8 mouse cellular contexts compared by ENCODE assay signal in the genomic region with DNA sequence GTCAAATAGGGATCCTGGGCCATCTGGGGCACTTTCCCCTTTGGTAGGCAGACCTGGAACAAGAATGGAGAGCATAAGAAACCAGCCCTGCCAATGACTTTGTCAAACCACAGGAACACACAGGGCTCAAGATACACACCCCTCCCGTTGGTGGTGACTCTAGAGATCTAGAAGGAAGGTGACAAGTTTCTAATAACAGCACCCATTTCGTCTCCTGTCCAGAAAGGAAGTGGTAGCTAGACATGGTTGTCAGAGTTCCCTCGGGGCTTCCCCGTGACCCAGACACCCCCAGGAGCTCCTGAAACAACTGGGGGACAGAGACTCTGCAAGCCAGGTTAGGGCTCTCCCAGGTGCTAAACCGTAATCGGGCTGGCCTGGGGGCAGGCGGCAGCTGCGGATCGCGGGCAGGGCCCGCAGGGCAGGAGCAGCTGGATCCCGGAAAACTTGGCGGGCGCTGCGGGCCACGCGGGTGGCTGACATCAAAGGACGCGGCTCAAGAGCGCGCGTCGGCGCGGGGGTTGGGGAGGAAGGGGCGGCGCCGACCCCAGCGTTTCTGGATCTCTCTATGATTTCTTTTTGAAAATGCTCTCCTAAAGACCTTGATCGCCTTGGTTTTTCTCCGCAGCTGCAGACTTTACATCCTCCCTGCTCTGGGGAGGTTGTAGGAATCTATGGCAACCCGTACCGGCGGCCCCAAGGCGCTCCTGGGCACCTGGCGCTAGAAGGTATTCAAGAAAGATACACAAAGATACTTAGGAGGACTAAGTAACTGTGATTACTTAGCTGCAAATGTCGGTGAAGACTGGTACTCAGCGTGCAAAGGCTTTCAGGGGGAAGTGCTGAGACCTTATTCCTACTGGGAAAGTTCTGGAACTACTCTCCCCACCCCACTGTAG.
DNase-seq lines count a peak whose midpoint lies in the region; ATAC-seq and TF ChIP-seq lines count a peak whose summit lies in the region.

No protein-coding gene starts in this region.

- WGBS in forebrain, postnatal 0 days: 2% methylated on average over 38 of the region's 38 CpGs
- WGBS in midbrain, embryonic 12.5 days: 2% methylated on average over 38 of the region's 38 CpGs

- H3K4me2 ChIP-seq in forebrain, postnatal 0 days (ENCODE audit: low read depth): peak overlapping the region; percentile 88
- H3K4me2 ChIP-seq in midbrain, embryonic 12.5 days (replicated peaks): peak overlapping the region; percentile 70

- H3K36me3 ChIP-seq in forebrain, postnatal 0 days (ENCODE audit: insufficient read depth): no peaks in the 10 kb centered on the region
- H3K36me3 ChIP-seq in midbrain, embryonic 12.5 days: no peaks in the 10 kb centered on the region

- H3K27me3 ChIP-seq in forebrain, postnatal 0 days (ENCODE audit: insufficient read depth, low read length): no peaks in the 10 kb centered on the region
- peaks cover 39% of the 10 kb centered on the region for H3K27me3 ChIP-seq in midbrain, embryonic 12.5 days

- DNase-seq in layer of hippocampus, adult 2 months (ENCODE audit: low spot score in 2 of 2): no peak
- DNase-seq in layer of hippocampus, adult 9-10 months (ENCODE audit: low spot score): no peak
- DNase-seq in adrenal gland, postnatal 25 days: peak; percentile 31
- peak; percentile 18 for DNase-seq in forebrain, postnatal 0 days
- DNase-seq in kidney, postnatal 4 days: peak; percentile 55 to 58
- DNase-seq in thymus, adult 18-20 months: peak; percentile 5 to 26
- DNase-seq in layer of hippocampus, adult 8-10 months (ENCODE audit: low spot score in 2 of 2): no peak

- peak overlapping the region; percentile 52 for H3K4me3 ChIP-seq in layer of hippocampus, adult 2 months
- H3K4me3 ChIP-seq in forebrain, postnatal 0 days (ENCODE audit: low read depth, low read length): peak overlapping the region; percentile 44
- peak overlapping the region; percentile 42 for H3K4me3 ChIP-seq in midbrain, embryonic 12.5 days

- TF ChIP-seq CTCF in layer of hippocampus, adult 2 months (conservative IDR thresholded peaks at IDR 0.05): no peak
- TF ChIP-seq CTCF in forebrain, postnatal 0 days (IDR thresholded peaks at IDR 0.05; ENCODE audit: low read depth): no peak

- H3K4me1 ChIP-seq in forebrain, postnatal 0 days (ENCODE audit: insufficient read depth): no peaks in the 10 kb centered on the region
- peaks cover 16% of the 10 kb centered on the region for H3K4me1 ChIP-seq in midbrain, embryonic 12.5 days

- peak; percentile 62 for ATAC-seq in forebrain, postnatal 0 days
- 0 out of 2 replicates have a peak, but pooled peaks have one; percentile 55 for ATAC-seq in midbrain, embryonic 12.5 days (ENCODE audit: low FRiP score, low read depth)

- H3K9me3 ChIP-seq in forebrain, postnatal 0 days (ENCODE audit: low read length): no peaks in the 10 kb centered on the region
- H3K9me3 ChIP-seq in midbrain, embryonic 12.5 days: no peaks in the 10 kb centered on the region

- peak overlapping the region; percentile 47 for H3K9ac ChIP-seq in forebrain, postnatal 0 days
- peak overlapping the region; percentile 52 for H3K9ac ChIP-seq in midbrain, embryonic 12.5 days (replicated peaks)

- no peak overlapping the region for H3K27ac ChIP-seq in layer of hippocampus, adult 2 months
- no peak overlapping the region for H3K27ac ChIP-seq in forebrain, postnatal 0 days (ENCODE audit: low read depth, low read length)
- no peak overlapping the region for H3K27ac ChIP-seq in midbrain, embryonic 12.5 days (replicated peaks)

Comparison
In these comparisons a context has a peak if more than half of its experiments do, and no peak if none do; other contexts are left out.
1. DNase-seq: peak in adrenal gland, postnatal 25 days (single experiment), forebrain, postnatal 0 days (single experiment), kidney, postnatal 4 days (2 of 2) and thymus, adult 18-20 months (2 of 2); none in layer of hippocampus, adult 2 months (0 of 2), layer of hippocampus, adult 9-10 months (single experiment) and layer of hippocampus, adult 8-10 months (0 of 2).
2. Peak in every context shown above with its lines, with median percentiles within 50 percentile points of each other: H3K4me3 ChIP-seq.